Mouse (Mus musculus) forebrain, embryonic 13.5 days (tissue): ENCODE measurements around the gene Wdr89. TPM values are rescaled to one million over a fixed set of nuclear protein-coding genes. Genes with fewer than 3 reads are reported as not detected.
"Not testable (repeated sequence)": the region's sequence is repeated elsewhere in the genome, so short reads cannot be mapped to it uniquely, and the experiment has no call there.

Experiments used
- ATAC-seq: fragments of 200-750 bp; cut with Nextera tagmentation; 2 replicates; pipeline ENCODE4 v1.8.0; 2017
- H3K27ac ChIP-seq: fragments of 300-500 bp; sonication (generic); 2 replicates; pipeline ENCODE4 v1.5.1; 2015; ENCODE audit warnings: inconsistent platforms, mild to moderate bottlenecking, moderate library complexity
- H3K27me3 ChIP-seq: fragments of 300-500 bp; sonication (generic); 2 replicates; pipeline ENCODE4 v1.6.1; 2015; ENCODE audit warnings: mild to moderate bottlenecking, inconsistent platforms
- H3K36me3 ChIP-seq: fragments of 300-500 bp; sonication (generic); 2 replicates; pipeline ENCODE4 v1.6.1; 2015; ENCODE audit warnings: mild to moderate bottlenecking, inconsistent platforms; ENCODE audit not compliant: poor library complexity, severe bottlenecking
- H3K4me1 ChIP-seq: fragments of 300-500 bp; sonication (generic); 2 replicates; pipeline ENCODE4 v1.6.1; 2015; ENCODE audit warnings: inconsistent platforms
- H3K4me2 ChIP-seq: fragments of 300-500 bp; sonication (generic); 2 replicates; pipeline ENCODE4 v1.6.1; 2015; ENCODE audit warnings: inconsistent platforms, mild to moderate bottlenecking, moderate library complexity
- H3K4me3 ChIP-seq: fragments of 300-500 bp; sonication (generic); 2 replicates; pipeline ENCODE4 v1.5.1; 2015; ENCODE audit warnings: mild to moderate bottlenecking, inconsistent platforms
- H3K9ac ChIP-seq: fragments of 300-500 bp; sonication (generic); 2 replicates; pipeline ENCODE4 v1.6.1; 2015; ENCODE audit warnings: mild to moderate bottlenecking, inconsistent platforms
- H3K9me3 ChIP-seq: fragments of 300-500 bp; sonication (generic); replicated peaks from 2 replicates; pipeline ENCODE4 v1.6.1; 2016; ENCODE audit warnings: inconsistent platforms
- WGBS: fragments of 180-500 bp; shearing (Covaris S2); methylation state at CpG from one replicate; pipeline ENCODE4 v1.1.7; 2015; 5-methylcytosine and 5-hydroxymethylcytosine counted together
- polyA plus RNA-seq: library from polyadenylated mRNA; unstranded; fragments of >200 nt; fragmentation: Nextera tagmentation; extraction: Ambion mirVana; gene quantifications from 2 replicates; pipeline ENCODE4 v1.2.1, GENCODE M21; 2015

Wdr89 gene
- 8.4 and 9.3 TPM in 2 replicates for polyA plus RNA-seq

- Histone ChIP-seq H3K4me3 (peak within 1 kb of the TSS; percentile 68), H3K4me1 (peaks cover 17% of the 10 kb centered on the region), H3K9me3 (no peaks in the 10 kb centered on the region), H3K27me3 (no peaks in the 10 kb centered on the region), H3K27ac (peak within 1 kb of the TSS; percentile 79), H3K36me3 (no peaks in the 10 kb centered on the region), H3K9ac (peak within 1 kb of the TSS; percentile 80), H3K4me2 (peak within 1 kb of the TSS; percentile 82)
- ATAC-seq, result peak; percentile 99
- under 1% methylated on average over 55 of the region's 55 CpGs for WGBS
These were observed at the start of gene Wdr89 for GRCm38 (mm10) chr12:75669258-75670106. Wdr89 (minus strand) TSS chr12:75669537.

GRCm38 (mm10) chr12:75713596-75713995 lies 44.3 kb upstream of the Wdr89 start:
- Histone ChIP-seq H3K4me3 (no peak overlapping the region), H3K9ac (no peak overlapping the region), H3K27me3 (no peaks in the 10 kb centered on the region), H3K4me2 (no peak overlapping the region), H3K9me3 (no peaks in the 10 kb centered on the region), H3K4me1 (no peaks in the 10 kb centered on the region), H3K36me3 (peaks cover 7% of the 10 kb centered on the region; the same call in 1 of the 2 replicates), H3K27ac (no peak overlapping the region)
- ATAC-seq, result no peak
- 93% methylated on average over 9 of the region's 9 CpGs for WGBS

- not testable (repeated sequence) for H3K4me1 ChIP-seq, H3K9me3 ChIP-seq, H3K27me3 ChIP-seq, H3K4me3 ChIP-seq, H3K4me2 ChIP-seq, H3K9ac ChIP-seq, H3K27ac ChIP-seq, ATAC-seq, H3K36me3 ChIP-seq
- 96% methylated on average over 7 of the region's 7 CpGs for WGBS
These were observed 43.6 kb upstream of the Wdr89 start for GRCm38 (mm10) chr12:75712905-75713304.

DNA sequence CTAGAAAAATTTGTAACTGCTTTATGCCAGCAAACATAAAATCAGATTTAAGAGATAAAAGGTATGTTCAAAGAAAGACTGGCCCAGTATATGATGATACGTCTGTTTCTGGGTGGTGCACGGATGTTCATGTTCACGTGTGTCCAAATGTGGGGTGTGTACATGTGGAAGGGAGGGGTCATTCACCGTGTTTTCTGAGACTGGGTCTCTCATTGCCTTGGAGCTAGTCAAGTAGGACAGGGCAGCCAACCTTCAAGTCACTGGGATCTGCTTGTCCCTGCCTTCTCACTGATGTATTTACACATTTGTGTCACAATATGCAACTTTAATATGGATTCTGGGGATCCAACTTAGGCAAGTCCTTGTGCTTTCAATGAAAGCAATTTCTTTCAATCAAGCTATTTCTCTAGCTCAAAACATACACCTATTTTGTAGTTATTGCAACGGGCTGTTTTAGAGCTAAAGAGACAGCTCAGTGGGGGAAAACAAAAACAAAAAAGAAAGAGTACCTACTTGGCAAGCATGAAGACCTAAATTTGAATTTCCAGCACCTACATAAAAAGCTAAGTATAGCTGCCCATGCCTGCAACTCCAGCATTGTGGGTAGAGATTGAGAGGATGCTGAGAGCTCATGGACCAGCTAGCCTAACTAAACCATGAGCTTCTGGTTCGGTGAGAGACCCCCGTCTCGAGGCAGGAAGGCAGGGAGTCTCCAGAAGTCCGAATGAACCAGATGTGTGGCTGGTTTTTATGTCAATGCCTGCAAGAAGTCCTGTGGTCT lies 41.4 kb upstream of the Wdr89 start:
- H3K36me3 ChIP-seq, result 0 out of 2 replicates have a peak, but pooled peaks cover 1% of the 10 kb centered on the region
- no peak for ATAC-seq
- no peak overlapping the region for H3K4me2 ChIP-seq
- H3K27ac ChIP-seq, result no peak overlapping the region
- H3K9ac ChIP-seq, result no peak overlapping the region
- 93% methylated on average over 9 of the region's 9 CpGs for WGBS
- H3K4me3 ChIP-seq, result no peak overlapping the region
- H3K27me3 ChIP-seq, result no peaks in the 10 kb centered on the region
- no peaks in the 10 kb centered on the region for H3K9me3 ChIP-seq
- H3K4me1 ChIP-seq, result no peaks in the 10 kb centered on the region

GRCm38 (mm10) chr12:75709506-75709905 lies 40.2 kb upstream of the Wdr89 start:
- Histone ChIP-seq H3K36me3 (no peaks in the 10 kb centered on the region), H3K4me3 (no peak overlapping the region), H3K27ac (no peak overlapping the region), H3K9ac (no peak overlapping the region), H3K4me2 (no peak overlapping the region), H3K9me3 (no peaks in the 10 kb centered on the region), H3K4me1 (no peaks in the 10 kb centered on the region), H3K27me3 (no peaks in the 10 kb centered on the region)
- WGBS, result 97% methylated on average over 2 of the region's 2 CpGs
- no peak for ATAC-seq

DNA sequence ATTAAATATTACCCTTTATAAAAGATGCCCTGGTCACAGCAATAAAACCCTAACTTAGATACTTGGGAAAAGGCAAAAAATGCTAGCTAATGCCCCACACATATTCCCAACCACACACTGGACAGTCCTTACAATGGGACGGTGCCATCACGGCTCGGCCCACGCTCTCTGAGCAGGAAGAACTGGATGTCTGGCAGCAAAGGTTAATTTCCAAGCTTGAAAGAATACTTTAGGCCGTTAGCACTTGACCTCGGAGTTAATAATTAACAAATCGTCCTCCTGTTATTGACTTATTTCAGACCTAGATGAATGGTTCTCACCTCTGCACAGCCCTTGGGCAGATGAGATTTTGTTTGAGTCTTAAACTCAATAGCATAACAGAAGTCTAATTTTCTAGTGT lies 37.3 kb upstream of the Wdr89 start:
- H3K9me3 ChIP-seq, result no peaks in the 10 kb centered on the region
- 92% methylated on average over 7 of the region's 7 CpGs for WGBS
- H3K36me3 ChIP-seq, result no peaks in the 10 kb centered on the region
- H3K9ac ChIP-seq, result no peak overlapping the region
- H3K27me3 ChIP-seq, result no peaks in the 10 kb centered on the region
- no peak overlapping the region for H3K27ac ChIP-seq
- H3K4me1 ChIP-seq, result peaks cover under 1% of the 10 kb centered on the region; the same call in 1 of the 2 replicates
- H3K4me3 ChIP-seq, result no peak overlapping the region
- ATAC-seq, result no peak
- H3K4me2 ChIP-seq, result no peak overlapping the region

DNA sequence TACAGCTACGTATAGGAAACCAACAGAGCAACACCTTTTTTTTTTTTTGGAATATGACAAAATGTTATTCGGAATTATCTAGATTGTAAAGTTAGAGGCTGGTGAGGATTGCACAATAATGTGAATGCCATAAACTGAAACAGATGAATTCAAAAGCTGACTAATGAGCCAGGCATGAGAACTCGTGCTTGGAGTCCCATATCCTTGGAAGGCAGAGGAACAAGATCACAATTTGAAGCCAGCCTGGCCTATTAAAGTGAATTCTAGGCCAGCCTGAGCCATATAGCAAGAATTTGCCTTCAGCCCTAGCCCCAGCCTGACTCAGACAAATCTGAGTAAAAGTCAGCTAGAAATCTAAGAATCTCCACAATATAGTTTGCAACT lies 33.4 kb upstream of the Wdr89 start:
- 94% methylated on average over 3 of the region's 3 CpGs for WGBS
- Histone ChIP-seq H3K9ac (no peak overlapping the region), H3K4me2 (no peak overlapping the region), H3K27ac (no peak overlapping the region), H3K9me3 (peaks cover 6% of the 10 kb centered on the region; the same call in 1 of the 2 replicates), H3K36me3 (no peaks in the 10 kb centered on the region), H3K27me3 (no peaks in the 10 kb centered on the region), H3K4me1 (peaks cover 7% of the 10 kb centered on the region), H3K4me3 (no peak overlapping the region)
- ATAC-seq, result no peak

GRCm38 (mm10) chr12:75702084-75702738 lies 32.9 kb upstream of the Wdr89 start:
- ATAC-seq, result no peak
- H3K9me3 ChIP-seq, result peaks cover 6% of the 10 kb centered on the region; the same call in 1 of the 2 replicates
- H3K4me1 ChIP-seq, result peaks cover 7% of the 10 kb centered on the region
- 76% methylated on average over 14 of the region's 14 CpGs for WGBS
- peak overlapping the region; percentile 10; the same call in 1 of the 2 replicates for H3K4me3 ChIP-seq
- H3K27ac ChIP-seq, result no peak overlapping the region
- H3K4me2 ChIP-seq, result peak overlapping the region; percentile 39
- H3K9ac ChIP-seq, result no peak overlapping the region
- H3K27me3 ChIP-seq, result no peaks in the 10 kb centered on the region
- no peaks in the 10 kb centered on the region for H3K36me3 ChIP-seq

DNA sequence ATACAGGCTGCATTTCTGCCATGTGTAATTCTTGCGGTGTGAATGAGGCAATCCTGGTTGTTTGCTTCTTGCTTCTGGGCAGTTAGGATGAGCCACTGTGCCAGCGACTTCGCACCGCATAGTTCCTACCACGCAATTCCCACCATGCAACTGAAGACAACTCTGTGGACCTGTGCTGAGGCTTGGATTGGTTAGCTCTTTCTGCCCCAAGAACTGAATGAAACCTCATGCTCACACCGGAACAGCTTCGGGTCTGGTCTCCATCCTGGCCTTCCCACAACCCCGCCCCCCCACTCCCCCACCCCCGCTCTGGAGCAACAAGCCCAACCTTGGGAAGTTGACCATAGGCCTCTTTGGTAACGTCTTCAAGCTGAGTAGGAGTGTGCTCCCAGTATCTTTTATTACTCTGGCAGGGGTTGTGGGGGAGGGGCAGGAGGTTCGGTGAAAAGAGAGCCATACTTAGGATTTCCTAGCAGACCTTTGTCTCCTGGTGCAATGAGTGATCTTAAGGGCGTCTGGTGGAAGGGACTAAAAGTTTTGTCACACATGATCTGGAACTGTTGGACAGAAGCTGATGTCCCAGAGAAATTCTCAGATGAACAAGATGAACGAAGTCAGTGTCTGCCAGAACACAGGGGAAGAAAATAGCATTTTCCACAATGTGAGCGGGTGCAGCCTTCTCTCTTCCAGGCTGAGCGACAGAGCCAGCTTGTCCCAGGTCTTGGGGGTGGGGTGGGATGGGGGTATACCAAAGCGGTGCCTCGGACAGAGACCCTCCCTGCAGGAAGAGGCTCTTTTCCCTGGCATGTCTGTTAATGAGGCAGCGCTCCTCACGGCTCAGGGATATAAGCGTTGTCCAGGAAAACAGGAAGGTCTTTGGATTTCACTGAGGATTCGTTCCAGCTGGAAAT lies 32.1 kb upstream of the Wdr89 start:
- 0 out of 2 replicates have a peak, but pooled peaks have one; percentile 13 for ATAC-seq
- Histone ChIP-seq H3K36me3 (no peaks in the 10 kb centered on the region), H3K9ac (no peak overlapping the region), H3K4me3 (peak overlapping the region; percentile 10; the same call in 1 of the 2 replicates), H3K27ac (no peak overlapping the region), H3K4me1 (peaks cover 7% of the 10 kb centered on the region), H3K9me3 (peaks cover 6% of the 10 kb centered on the region; the same call in 1 of the 2 replicates), H3K27me3 (no peaks in the 10 kb centered on the region), H3K4me2 (peak overlapping the region; percentile 39)
- WGBS, result 43% methylated on average over 21 of the region's 21 CpGs

GRCm38 (mm10) chr12:75698692-75699091 lies 29.4 kb upstream of the Wdr89 start:
- Histone ChIP-seq H3K4me3 (no peak overlapping the region), H3K9ac (no peak overlapping the region), H3K9me3 (peaks cover 6% of the 10 kb centered on the region; the same call in 1 of the 2 replicates), H3K4me2 (no peak overlapping the region), H3K4me1 (peaks cover 7% of the 10 kb centered on the region), H3K36me3 (no peaks in the 10 kb centered on the region), H3K27ac (no peak overlapping the region), H3K27me3 (no peaks in the 10 kb centered on the region)
- WGBS, result 89% methylated on average over 3 of the region's 3 CpGs
- no peak for ATAC-seq

GRCm38 (mm10) chr12:75695845-75696244 lies 26.5 kb upstream of the Wdr89 start:
- not testable (repeated sequence) for H3K27me3 ChIP-seq, H3K4me2 ChIP-seq, H3K27ac ChIP-seq, H3K4me1 ChIP-seq, H3K9ac ChIP-seq, H3K4me3 ChIP-seq, H3K36me3 ChIP-seq, ATAC-seq
- 90% methylated on average over 1 of the region's 1 CpGs for WGBS
- peaks cover 12% of the 10 kb centered on the region; the same call in 1 of the 2 replicates for H3K9me3 ChIP-seq
